13 mouse cellular contexts compared by ENCODE assay signal in genomic region chr3:68282844-68283594, GRCm38 (mm10).
DNase-seq lines count a peak whose midpoint lies in the region; ATAC-seq and TF ChIP-seq lines count a peak whose summit lies in the region.
"Had no signal": no experiment of that assay in that cellular context is flagged by ENCODE, and none has a peak within 500 bp of the region (broad histone marks: within the 10 kb centered on the region; RNA-seq: fewer than 3 reads in every experiment).

No protein-coding gene starts in this region.

- 33% methylated on average over 7 of the region's 7 CpGs for WGBS in hindbrain, postnatal 0 days
- 32% methylated on average over 7 of the region's 7 CpGs for WGBS in midbrain, embryonic 14.5 days
- 73% methylated on average over 7 of the region's 7 CpGs for WGBS in heart, embryonic 10.5 days

- peaks cover 3% of the 10 kb centered on the region; the same call in 1 of the 2 replicates for H3K4me1 ChIP-seq in hindbrain, postnatal 0 days (ENCODE audit: insufficient read depth, low read length)
- 0 out of 2 replicates have a peak, but pooled peaks cover 4% of the 10 kb centered on the region for H3K4me1 ChIP-seq in midbrain, embryonic 14.5 days (ENCODE audit: control insufficient read depth, insufficient read depth, low read length)
- no peaks in the 10 kb centered on the region for H3K4me1 ChIP-seq in heart, embryonic 10.5 days
- H3K4me1 ChIP-seq: embryonic facial prominence, embryonic 13.5 days; liver, embryonic 12.5 days had no signal

- intact Hi-C loops in gastrocnemius, postnatal 14 days (cut with DNase I; ENCODE audit: low total_unique reads): no loop called here
- intact Hi-C loops in left cerebral cortex, postnatal 25 days (cut with DNase I): no loop called here

- POLR2A ChIA-PET in Patski (lab: Charles Lee): interaction anchor here (0.9 kb wide), 1 partner anchor 12 kb away, joined by 3 read pairs; no protein-coding TSS in a partner anchor

- peak; percentile 20 for DNase-seq in Patski (ENCODE audit: low read depth, low spot score)
- peak; percentile 87 for DNase-seq in brain, embryonic 14.5 days (ENCODE audit: low read depth)
- peak; percentile 33 for DNase-seq in hindbrain, postnatal 0 days (ENCODE audit: low spot score)
- DNase-seq in midbrain, embryonic 14.5 days: peak; percentile 38
- DNase-seq in heart, embryonic 10.5 days (ENCODE audit: low spot score): no peak
- DNase-seq in gastrocnemius, postnatal 14 days: no peak
- DNase-seq in ovary, postnatal 14 days (ENCODE audit: low spot score): no peak
- no peak for DNase-seq in left cerebral cortex, postnatal 25 days (ENCODE audit: low spot score in 2 of 2)
- DNase-seq: heart, adult 18-20 months; kidney, postnatal 10 days had no signal

- TF ChIP-seq POLR2A in brain, embryonic 14.5 days (IDR thresholded peaks at IDR 0.05; ENCODE audit: borderline replicate concordance, extremely low read depth, insufficient read depth, insufficient read length, poor library complexity, severe bottlenecking): no peak

- no peaks in the 10 kb centered on the region for H3K36me3 ChIP-seq in hindbrain, postnatal 0 days (ENCODE audit: insufficient read depth, low read length)
- no peaks in the 10 kb centered on the region for H3K36me3 ChIP-seq in midbrain, embryonic 14.5 days (ENCODE audit: control insufficient read depth, insufficient read depth, low read length)
- no peaks in the 10 kb centered on the region for H3K36me3 ChIP-seq in heart, embryonic 10.5 days
- H3K36me3 ChIP-seq: embryonic facial prominence, embryonic 13.5 days; G1E; liver, embryonic 12.5 days had no signal

- peak overlapping the region; percentile 31 for H3K4me2 ChIP-seq in hindbrain, postnatal 0 days (ENCODE audit: low read depth, low read length)
- H3K4me2 ChIP-seq in midbrain, embryonic 14.5 days (ENCODE audit: low read length): peak overlapping the region; percentile 17
- H3K4me2 ChIP-seq: embryonic facial prominence, embryonic 13.5 days; liver, embryonic 12.5 days had no signal

- ATAC-seq in Patski: peak; percentile 51
- ATAC-seq in hindbrain, postnatal 0 days: peak; percentile 47; the same call in 1 of the 2 replicates
- no peak for ATAC-seq in midbrain, embryonic 14.5 days (ENCODE audit: low FRiP score, low TSS enrichment)
- ATAC-seq: liver, embryonic 12.5 days had no signal

- H3K27ac ChIP-seq in hindbrain, postnatal 0 days: peak overlapping the region; percentile 27; the same call in 1 of the 2 replicates
- H3K27ac ChIP-seq in midbrain, embryonic 14.5 days (replicated peaks; ENCODE audit: low read depth, low read length): no peak overlapping the region
- H3K27ac ChIP-seq in heart, embryonic 10.5 days: no peak overlapping the region; the same call in 1 of the 2 replicates
- H3K27ac ChIP-seq: embryonic facial prominence, embryonic 13.5 days; liver, embryonic 12.5 days had no signal

- in situ Hi-C loops in Patski (cut with MboI; ENCODE audit: low pct_unique_long_range_greater_than_20kb): no loop called here

- CTCF ChIA-PET in Patski (lab: Charles Lee): no interaction called here

- no peaks in the 10 kb centered on the region for H3K9me3 ChIP-seq in hindbrain, postnatal 0 days (ENCODE audit: low read length)
- H3K9me3 ChIP-seq in midbrain, embryonic 14.5 days (ENCODE audit: control insufficient read depth, low read length): no peaks in the 10 kb centered on the region
- H3K9me3 ChIP-seq in heart, embryonic 10.5 days: no peaks in the 10 kb centered on the region
- H3K9me3 ChIP-seq: embryonic facial prominence, embryonic 13.5 days; liver, embryonic 12.5 days had no signal

- no peak overlapping the region for H3K9ac ChIP-seq in hindbrain, postnatal 0 days (replicated peaks; ENCODE audit: low read length)
- no peak overlapping the region for H3K9ac ChIP-seq in midbrain, embryonic 14.5 days (replicated peaks; ENCODE audit: low read length)
- H3K9ac ChIP-seq: embryonic facial prominence, embryonic 13.5 days; liver, embryonic 12.5 days had no signal

- no peak overlapping the region for H3K4me3 ChIP-seq in hindbrain, postnatal 0 days (ENCODE audit: low read length)
- H3K4me3 ChIP-seq in midbrain, embryonic 14.5 days (replicated peaks; ENCODE audit: low read depth, low read length): no peak overlapping the region
- no peak overlapping the region for H3K4me3 ChIP-seq in heart, embryonic 10.5 days
- H3K4me3 ChIP-seq: embryonic facial prominence, embryonic 13.5 days; liver, embryonic 12.5 days had no signal

- no peak for TF ChIP-seq CTCF in Patski (IDR thresholded peaks at IDR 0.05)
- no peak for TF ChIP-seq CTCF in brain, embryonic 14.5 days (IDR thresholded peaks at IDR 0.05; ENCODE audit: borderline replicate concordance, extremely low read depth, insufficient read depth, insufficient read length)
- no peak for TF ChIP-seq CTCF in hindbrain, postnatal 0 days (IDR thresholded peaks at IDR 0.05; ENCODE audit: low read depth)

- peaks cover 14% of the 10 kb centered on the region for H3K27me3 ChIP-seq in Patski
- no peaks in the 10 kb centered on the region for H3K27me3 ChIP-seq in hindbrain, postnatal 0 days (ENCODE audit: insufficient read depth, low read length)
- H3K27me3 ChIP-seq in midbrain, embryonic 14.5 days (ENCODE audit: control insufficient read depth, insufficient read depth, low read length): no peaks in the 10 kb centered on the region
- H3K27me3 ChIP-seq in heart, embryonic 10.5 days (ENCODE audit: insufficient read depth, poor library complexity, severe bottlenecking): no peaks in the 10 kb centered on the region
- H3K27me3 ChIP-seq: embryonic facial prominence, embryonic 13.5 days; liver, embryonic 12.5 days had no signal

Comparison
In these comparisons a context has a peak if more than half of its experiments do, and no peak if none do; other contexts are left out.
1. DNase-seq: peak in Patski (single experiment), brain, embryonic 14.5 days (single experiment), hindbrain, postnatal 0 days (single experiment) and midbrain, embryonic 14.5 days (single experiment); none in heart, embryonic 10.5 days (single experiment), gastrocnemius, postnatal 14 days (single experiment), ovary, postnatal 14 days (single experiment) and left cerebral cortex, postnatal 25 days (0 of 2).